Mouse (Mus musculus): ENCODE results near the gene Slc35c1.

Slc35c1 gene

GRCm38 (mm10) chr2:92405687-92406086, 54.7 kb downstream of the Slc35c1 start:
- DNase-seq (ENCODE audit: low read depth, low spot score), result no peak

- no peak for DNase-seq (ENCODE audit: low read depth, low spot score)
These were observed 55.6 kb downstream of the Slc35c1 start for GRCm38 (mm10) chr2:92404737-92405136.

GRCm38 (mm10) chr2:92403776-92404319, 56.5 kb downstream of the Slc35c1 start:
- DNase-seq (ENCODE audit: low read depth, low spot score), result no peak
